Mouse (Mus musculus): ENCODE data around the gene Zcchc24. TPM values are rescaled to one million over a fixed set of nuclear protein-coding genes. Genes with fewer than 3 reads are reported as not detected.

Zcchc24 gene
- polyA plus RNA-seq, 1 experiment, result 36.4 TPM

GRCm38 (mm10) chr14:25803246-25803809 lies 34.5 kb upstream of the Zcchc24 start:
- Histone ChIP-seq H3K79me2 (ENCODE audit: control insufficient read depth, insufficient read depth) (no peaks in the 10 kb centered on the region), H3K36me3 (ENCODE audit: control insufficient read depth, insufficient read depth) (no peaks in the 10 kb centered on the region), H3K4me3 (ENCODE audit: insufficient read depth, poor library complexity, severe bottlenecking) (no peak overlapping the region), H3K27me3 (ENCODE audit: control insufficient read depth, insufficient read depth, insufficient read length) (no peaks in the 10 kb centered on the region), H3K79me3 (ENCODE audit: low read depth) (no peaks in the 10 kb centered on the region), H3ac (ENCODE audit: control insufficient read depth, insufficient read length, low read depth) (no peak overlapping the region)
- TF ChIP-seq CTCF (IDR thresholded peaks at IDR 0.05; ENCODE audit: control insufficient read depth, insufficient read depth, insufficient read length), result no peak
- TF ChIP-seq FOSL1 (IDR thresholded peaks at IDR 0.05; ENCODE audit: insufficient read depth, low read length, poor library complexity, severe bottlenecking), result no peak
- TF ChIP-seq CEBPB (IDR thresholded peaks at IDR 0.05; ENCODE audit: low read depth), result no peak
- TF ChIP-seq MAX (IDR thresholded peaks at IDR 0.05), result no peak
- no peak for TF ChIP-seq USF1 (IDR thresholded peaks at IDR 0.05; ENCODE audit: low read depth)
- no peak for TF ChIP-seq MYOG (IDR thresholded peaks at IDR 0.05; ENCODE audit: control insufficient read depth, extremely low read depth, insufficient read length)
- no peak for TF ChIP-seq MYOD1 (IDR thresholded peaks at IDR 0.05; ENCODE audit: control insufficient read depth, insufficient read length, low read depth)

DNA sequence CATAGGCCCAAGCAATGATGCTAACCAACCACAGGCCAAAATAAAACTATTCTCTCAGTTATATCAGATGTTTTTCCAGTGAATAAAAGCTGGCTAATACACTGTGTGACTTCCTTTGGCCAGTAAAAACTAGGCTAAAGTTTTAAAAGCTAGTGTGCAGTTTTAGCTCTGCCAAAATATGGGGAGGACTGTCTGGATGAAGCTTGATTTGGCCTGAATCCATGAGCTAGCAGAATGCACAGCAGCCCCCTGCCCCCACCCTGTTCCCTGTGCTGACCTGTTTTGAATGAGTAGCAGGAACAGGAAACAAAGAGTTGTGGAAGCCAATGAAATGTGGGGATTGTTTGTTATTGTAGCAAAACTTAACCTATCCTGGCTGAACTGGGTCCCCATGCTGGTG lies 33.7 kb upstream of the Zcchc24 start:
- no peak for TF ChIP-seq USF1 (IDR thresholded peaks at IDR 0.05; ENCODE audit: low read depth)
- no peak for TF ChIP-seq CEBPB (IDR thresholded peaks at IDR 0.05; ENCODE audit: low read depth)
- TF ChIP-seq MAX (IDR thresholded peaks at IDR 0.05), result no peak
- TF ChIP-seq FOSL1 (IDR thresholded peaks at IDR 0.05; ENCODE audit: insufficient read depth, low read length, poor library complexity, severe bottlenecking), result no peak
- TF ChIP-seq MYOG (IDR thresholded peaks at IDR 0.05; ENCODE audit: control insufficient read depth, extremely low read depth, insufficient read length), result no peak
- TF ChIP-seq MYOD1 (IDR thresholded peaks at IDR 0.05; ENCODE audit: control insufficient read depth, insufficient read length, low read depth), result no peak
- no peak for TF ChIP-seq CTCF (IDR thresholded peaks at IDR 0.05; ENCODE audit: control insufficient read depth, insufficient read depth, insufficient read length)
- no peaks in the 10 kb centered on the region for H3K79me2 ChIP-seq (ENCODE audit: control insufficient read depth, insufficient read depth)
- no peak overlapping the region for H3ac ChIP-seq (ENCODE audit: control insufficient read depth, insufficient read length, low read depth)
- H3K79me3 ChIP-seq (ENCODE audit: low read depth), result no peaks in the 10 kb centered on the region
- no peaks in the 10 kb centered on the region for H3K27me3 ChIP-seq (ENCODE audit: control insufficient read depth, insufficient read depth, insufficient read length)
- no peak overlapping the region for H3K4me3 ChIP-seq (ENCODE audit: insufficient read depth, poor library complexity, severe bottlenecking)
- no peaks in the 10 kb centered on the region for H3K36me3 ChIP-seq (ENCODE audit: control insufficient read depth, insufficient read depth)

GRCm38 (mm10) chr14:25800166-25800960 lies 31.5 kb upstream of the Zcchc24 start:
- H3K36me3 ChIP-seq (ENCODE audit: control insufficient read depth, insufficient read depth), result no peaks in the 10 kb centered on the region
- H3K4me3 ChIP-seq (ENCODE audit: insufficient read depth, poor library complexity, severe bottlenecking), result no peak overlapping the region
- H3ac ChIP-seq (ENCODE audit: control insufficient read depth, insufficient read length, low read depth), result no peak overlapping the region
- H3K79me2 ChIP-seq (ENCODE audit: control insufficient read depth, insufficient read depth), result no peaks in the 10 kb centered on the region
- no peaks in the 10 kb centered on the region for H3K79me3 ChIP-seq (ENCODE audit: low read depth)
- no peaks in the 10 kb centered on the region for H3K27me3 ChIP-seq (ENCODE audit: control insufficient read depth, insufficient read depth, insufficient read length)
- no peak for TF ChIP-seq MYOD1 (IDR thresholded peaks at IDR 0.05; ENCODE audit: control insufficient read depth, insufficient read length, low read depth)
- no peak for TF ChIP-seq FOSL1 (IDR thresholded peaks at IDR 0.05; ENCODE audit: insufficient read depth, low read length, poor library complexity, severe bottlenecking)
- TF ChIP-seq CEBPB (IDR thresholded peaks at IDR 0.05; ENCODE audit: low read depth), result no peak
- peak; percentile 93 for TF ChIP-seq CTCF (IDR thresholded peaks at IDR 0.05; ENCODE audit: control insufficient read depth, insufficient read depth, insufficient read length)
- no peak for TF ChIP-seq USF1 (IDR thresholded peaks at IDR 0.05; ENCODE audit: low read depth)
- no peak for TF ChIP-seq MYOG (IDR thresholded peaks at IDR 0.05; ENCODE audit: control insufficient read depth, extremely low read depth, insufficient read length)
- TF ChIP-seq MAX (IDR thresholded peaks at IDR 0.05), result no peak

DNA sequence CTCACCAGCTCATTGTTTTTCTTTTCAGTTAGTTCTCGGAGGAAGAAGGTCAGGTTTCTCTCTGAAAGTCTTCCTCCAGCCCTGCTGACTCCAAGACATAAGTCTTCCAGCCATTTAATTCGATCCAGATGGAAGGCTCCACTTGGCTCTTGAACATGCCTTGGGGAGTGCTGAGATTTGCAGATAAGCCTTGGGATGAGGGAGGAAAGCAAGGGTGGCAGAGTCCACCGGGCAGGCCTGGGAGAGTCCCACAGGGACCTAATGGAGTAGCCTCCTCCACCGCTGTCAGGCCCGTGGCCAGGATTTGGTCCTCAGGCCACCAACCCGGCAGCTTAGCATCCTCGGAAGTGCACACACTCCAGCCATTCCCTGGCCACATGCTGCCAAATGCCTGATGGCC lies 27.8 kb upstream of the Zcchc24 start:
- Histone ChIP-seq H3ac (ENCODE audit: control insufficient read depth, insufficient read length, low read depth) (no peak overlapping the region), H3K79me3 (ENCODE audit: low read depth) (no peaks in the 10 kb centered on the region), H3K36me3 (ENCODE audit: control insufficient read depth, insufficient read depth) (no peaks in the 10 kb centered on the region), H3K4me3 (ENCODE audit: insufficient read depth, poor library complexity, severe bottlenecking) (no peak overlapping the region), H3K79me2 (ENCODE audit: control insufficient read depth, insufficient read depth) (no peaks in the 10 kb centered on the region), H3K27me3 (ENCODE audit: control insufficient read depth, insufficient read depth, insufficient read length) (no peaks in the 10 kb centered on the region)
- TF ChIP-seq CEBPB (IDR thresholded peaks at IDR 0.05; ENCODE audit: low read depth), result no peak
- TF ChIP-seq MAX (IDR thresholded peaks at IDR 0.05), result no peak
- no peak for TF ChIP-seq FOSL1 (IDR thresholded peaks at IDR 0.05; ENCODE audit: insufficient read depth, low read length, poor library complexity, severe bottlenecking)
- TF ChIP-seq CTCF (IDR thresholded peaks at IDR 0.05; ENCODE audit: control insufficient read depth, insufficient read depth, insufficient read length), result no peak
- TF ChIP-seq MYOD1 (IDR thresholded peaks at IDR 0.05; ENCODE audit: control insufficient read depth, insufficient read length, low read depth), result no peak

GRCm38 (mm10) chr14:25795561-25796174 lies 26.8 kb upstream of the Zcchc24 start:
- H3ac ChIP-seq (ENCODE audit: control insufficient read depth, insufficient read length, low read depth), result no peak overlapping the region
- H3K79me3 ChIP-seq (ENCODE audit: low read depth), result no peaks in the 10 kb centered on the region
- no peaks in the 10 kb centered on the region for H3K36me3 ChIP-seq (ENCODE audit: control insufficient read depth, insufficient read depth)
- no peaks in the 10 kb centered on the region for H3K79me2 ChIP-seq (ENCODE audit: control insufficient read depth, insufficient read depth)
- TF ChIP-seq MAX (IDR thresholded peaks at IDR 0.05), result no peak
- TF ChIP-seq FOSL1 (IDR thresholded peaks at IDR 0.05; ENCODE audit: insufficient read depth, low read length, poor library complexity, severe bottlenecking), result no peak
- no peak for TF ChIP-seq CEBPB (IDR thresholded peaks at IDR 0.05; ENCODE audit: low read depth)
- no peak for TF ChIP-seq USF1 (IDR thresholded peaks at IDR 0.05; ENCODE audit: low read depth)
- TF ChIP-seq MYOG (IDR thresholded peaks at IDR 0.05; ENCODE audit: control insufficient read depth, extremely low read depth, insufficient read length), result no peak
- TF ChIP-seq CTCF (IDR thresholded peaks at IDR 0.05; ENCODE audit: control insufficient read depth, insufficient read depth, insufficient read length), result no peak
- TF ChIP-seq MYOD1 (IDR thresholded peaks at IDR 0.05; ENCODE audit: control insufficient read depth, insufficient read length, low read depth), result no peak
- no peak overlapping the region for H3K4me3 ChIP-seq (ENCODE audit: insufficient read depth, poor library complexity, severe bottlenecking)
- no peaks in the 10 kb centered on the region for H3K27me3 ChIP-seq (ENCODE audit: control insufficient read depth, insufficient read depth, insufficient read length)

All from C2C12 (cell line).